Mouse (Mus musculus): ENCODE measurements around the gene Tmem203. TPM values are rescaled to one million over a fixed set of nuclear protein-coding genes. Genes with fewer than 3 reads are reported as not detected.

Gene Tmem203
- polyA plus RNA-seq, 1 experiment from 2014 or later, result 20.7 TPM

- Histone ChIP-seq H3K4me3 (replicated peaks) (no peak overlapping the region), H3K36me3 (no peaks in the 10 kb centered on the region), H3K9ac (replicated peaks) (no peak overlapping the region), H3K9me3 (no peaks in the 10 kb centered on the region), H3K4me1 (replicated peaks) (no peaks in the 10 kb centered on the region), H3K27ac (no peak overlapping the region), H3K4me2 (no peak overlapping the region), H3K27me3 (peaks cover 69% of the 10 kb centered on the region)
- WGBS, result 72% methylated on average over 5 of the region's 5 CpGs
- no peak for ATAC-seq (ENCODE audit: insufficient number of reproducible peaks, insufficient read depth, low FRiP score, low TSS enrichment, low read depth)
Observed at GRCm38 (mm10) chr2:25234551-25235220, 20.6 kb upstream of the Tmem203 start.

- no peaks in the 10 kb centered on the region for H3K36me3 ChIP-seq
- no peak within 1 kb of the TSS for H3K9ac ChIP-seq (replicated peaks)
- ATAC-seq (ENCODE audit: insufficient number of reproducible peaks, insufficient read depth, low FRiP score, low TSS enrichment, low read depth), result no peak
- H3K9me3 ChIP-seq, result no peaks in the 10 kb centered on the region
- H3K27me3 ChIP-seq, result peaks cover 69% of the 10 kb centered on the region
- H3K27ac ChIP-seq, result no peak within 1 kb of the TSS
- peaks cover 13% of the 10 kb centered on the region for H3K4me1 ChIP-seq (replicated peaks)
- H3K4me2 ChIP-seq, result no peak within 1 kb of the TSS
- H3K4me3 ChIP-seq (replicated peaks), result no peak within 1 kb of the TSS
- WGBS, result 38% methylated on average over 8 of the region's 8 CpGs
Observed at GRCm38 (mm10) chr2:25236614-25237013, 18.6 kb upstream of the Tmem203 start, which contains the start of gene Rnf224. Gene Rnf224, minus strand, starts transcription at chr2:25236787.

- Histone ChIP-seq H3K36me3 (no peaks in the 10 kb centered on the region), H3K4me3 (replicated peaks) (no peak overlapping the region), H3K4me1 (replicated peaks) (peaks cover 21% of the 10 kb centered on the region), H3K27ac (no peak overlapping the region), H3K27me3 (peaks cover 69% of the 10 kb centered on the region), H3K4me2 (no peak overlapping the region), H3K9me3 (no peaks in the 10 kb centered on the region), H3K9ac (replicated peaks) (no peak overlapping the region)
- ATAC-seq (ENCODE audit: insufficient number of reproducible peaks, insufficient read depth, low FRiP score, low TSS enrichment, low read depth), result no peak
- 63% methylated on average over 4 of the region's 4 CpGs for WGBS
Observed at GRCm38 (mm10) chr2:25237522-25237921, 17.7 kb upstream of the Tmem203 start.

- H3K27ac ChIP-seq, result no peak overlapping the region
- no peak overlapping the region for H3K9ac ChIP-seq (replicated peaks)
- H3K36me3 ChIP-seq, result no peaks in the 10 kb centered on the region
- peaks cover 70% of the 10 kb centered on the region for H3K27me3 ChIP-seq
- H3K4me1 ChIP-seq (replicated peaks), result peaks cover 24% of the 10 kb centered on the region
- no peak overlapping the region for H3K4me3 ChIP-seq (replicated peaks)
- no peaks in the 10 kb centered on the region for H3K9me3 ChIP-seq
- no peak for ATAC-seq (ENCODE audit: insufficient number of reproducible peaks, insufficient read depth, low FRiP score, low TSS enrichment, low read depth)
- H3K4me2 ChIP-seq, result no peak overlapping the region
Observed at GRCm38 (mm10) chr2:25238106-25238505, 17.1 kb upstream of the Tmem203 start.

GRCm38 (mm10) chr2:25239766-25240165 lies 15.5 kb upstream of the Tmem203 start:
- no peak overlapping the region for H3K9ac ChIP-seq (replicated peaks)
- H3K4me2 ChIP-seq, result no peak overlapping the region
- H3K4me1 ChIP-seq (replicated peaks), result peaks cover 24% of the 10 kb centered on the region
- no peak overlapping the region for H3K27ac ChIP-seq
- no peaks in the 10 kb centered on the region for H3K9me3 ChIP-seq
- no peak overlapping the region for H3K4me3 ChIP-seq (replicated peaks)
- peaks cover 67% of the 10 kb centered on the region for H3K27me3 ChIP-seq
- WGBS, result 85% methylated on average over 3 of the region's 3 CpGs
- no peak for ATAC-seq (ENCODE audit: insufficient number of reproducible peaks, insufficient read depth, low FRiP score, low TSS enrichment, low read depth)
- H3K36me3 ChIP-seq, result no peaks in the 10 kb centered on the region

GRCm38 (mm10) chr2:25240310-25240709 lies 14.9 kb upstream of the Tmem203 start:
- Histone ChIP-seq H3K9ac (replicated peaks) (peak overlapping the region; percentile 38; the same call in 1 of the 2 replicates), H3K4me2 (peak overlapping the region; percentile 96), H3K27me3 (peaks cover 66% of the 10 kb centered on the region), H3K9me3 (no peaks in the 10 kb centered on the region), H3K27ac (no peak overlapping the region), H3K4me1 (replicated peaks) (peaks cover 24% of the 10 kb centered on the region), H3K4me3 (replicated peaks) (peak overlapping the region; percentile 56), H3K36me3 (peaks cover 3% of the 10 kb centered on the region; the same call in 1 of the 2 replicates)
- ATAC-seq (ENCODE audit: insufficient number of reproducible peaks, insufficient read depth, low FRiP score, low TSS enrichment, low read depth), result no peak
- WGBS, result 52% methylated on average over 8 of the region's 8 CpGs

- Histone ChIP-seq H3K36me3 (peaks cover 8% of the 10 kb centered on the region; the same call in 1 of the 2 replicates), H3K4me1 (replicated peaks) (peaks cover 24% of the 10 kb centered on the region), H3K9me3 (no peaks in the 10 kb centered on the region), H3K9ac (replicated peaks) (peak overlapping the region; percentile 38; the same call in 1 of the 2 replicates), H3K4me2 (peak overlapping the region; percentile 96), H3K27ac (no peak overlapping the region), H3K4me3 (replicated peaks) (peak overlapping the region; percentile 56), H3K27me3 (peaks cover 64% of the 10 kb centered on the region)
- WGBS, result 2% methylated on average over 29 of the region's 29 CpGs
- ATAC-seq (ENCODE audit: insufficient number of reproducible peaks, insufficient read depth, low FRiP score, low TSS enrichment, low read depth), result peak; percentile 79
Observed at GRCm38 (mm10) chr2:25240723-25241437, 14.4 kb upstream of the Tmem203 start.

GRCm38 (mm10) chr2:25241438-25241775 lies 13.8 kb upstream of the Tmem203 start:
- peak overlapping the region; percentile 56 for H3K4me3 ChIP-seq (replicated peaks)
- peak; percentile 28; the same call in 1 of the 2 replicates for ATAC-seq (ENCODE audit: insufficient number of reproducible peaks, insufficient read depth, low FRiP score, low TSS enrichment, low read depth)
- peaks cover 59% of the 10 kb centered on the region for H3K27me3 ChIP-seq
- 0 out of 2 replicates have a peak overlapping the region, but pooled peaks have one; percentile 67 for H3K9ac ChIP-seq (replicated peaks)
- 14% methylated on average over 6 of the region's 6 CpGs for WGBS
- H3K4me1 ChIP-seq (replicated peaks), result peaks cover 24% of the 10 kb centered on the region
- H3K27ac ChIP-seq, result no peak overlapping the region
- H3K36me3 ChIP-seq, result peaks cover 14% of the 10 kb centered on the region; the same call in 1 of the 2 replicates
- H3K9me3 ChIP-seq, result no peaks in the 10 kb centered on the region
- peak overlapping the region; percentile 96 for H3K4me2 ChIP-seq

GRCm38 (mm10) chr2:25242101-25242506 lies 13.1 kb upstream of the Tmem203 start, which contains the start of the genes Rnf208 and Cysrt1:
Gene Rnf208, plus strand, starts transcription at chr2:25242255.
Gene Cysrt1, minus strand, starts transcription at chr2:25242452.
- peak within 1 kb of the TSS; percentile 96 for H3K4me2 ChIP-seq
- no peaks in the 10 kb centered on the region for H3K9me3 ChIP-seq
- H3K27ac ChIP-seq, result no peak within 1 kb of the TSS
- WGBS, result 0% methylated on average over 57 of the region's 59 CpGs
- ATAC-seq (ENCODE audit: insufficient number of reproducible peaks, insufficient read depth, low FRiP score, low TSS enrichment, low read depth), result no peak
- H3K4me3 ChIP-seq (replicated peaks), result peak within 1 kb of the TSS; percentile 56
- peaks cover 17% of the 10 kb centered on the region; the same call in 1 of the 2 replicates for H3K36me3 ChIP-seq
- H3K27me3 ChIP-seq, result peaks cover 56% of the 10 kb centered on the region
- H3K4me1 ChIP-seq (replicated peaks), result peaks cover 24% of the 10 kb centered on the region
- peak within 1 kb of the TSS; percentile 67 for H3K9ac ChIP-seq (replicated peaks)

GRCm38 (mm10) chr2:25243342-25243741 lies 11.9 kb upstream of the Tmem203 start:
- Histone ChIP-seq H3K9ac (replicated peaks) (no peak overlapping the region), H3K4me1 (replicated peaks) (peaks cover 24% of the 10 kb centered on the region), H3K4me2 (no peak overlapping the region), H3K36me3 (peaks cover 29% of the 10 kb centered on the region; the same call in 1 of the 2 replicates), H3K27me3 (peaks cover 48% of the 10 kb centered on the region), H3K9me3 (no peaks in the 10 kb centered on the region), H3K4me3 (replicated peaks) (no peak overlapping the region), H3K27ac (no peak overlapping the region)
- ATAC-seq (ENCODE audit: insufficient number of reproducible peaks, insufficient read depth, low FRiP score, low TSS enrichment, low read depth), result no peak
- WGBS, result 78% methylated on average over 8 of the region's 8 CpGs

- Histone ChIP-seq H3K36me3 (peaks cover 37% of the 10 kb centered on the region; the same call in 1 of the 2 replicates), H3K4me3 (replicated peaks) (no peak overlapping the region), H3K27ac (no peak overlapping the region), H3K27me3 (peaks cover 43% of the 10 kb centered on the region), H3K9me3 (no peaks in the 10 kb centered on the region), H3K4me2 (no peak overlapping the region), H3K9ac (replicated peaks) (no peak overlapping the region), H3K4me1 (replicated peaks) (peaks cover 24% of the 10 kb centered on the region)
- no peak for ATAC-seq (ENCODE audit: insufficient number of reproducible peaks, insufficient read depth, low FRiP score, low TSS enrichment, low read depth)
- WGBS, result 91% methylated on average over 4 of the region's 4 CpGs
Observed at GRCm38 (mm10) chr2:25244144-25244543, 11.1 kb upstream of the Tmem203 start.

All from limb, embryonic 12.5 days (tissue).